In genomic region chr6:7004005-7004404, GRCm38 (mm10) we compare ENCODE assay signal across 9 mouse cellular contexts. TPM values are rescaled to one million over a fixed set of nuclear protein-coding genes. Genes with fewer than 3 reads are reported as not detected.
DNase-seq lines count a peak whose midpoint lies in the region; ATAC-seq and TF ChIP-seq lines count a peak whose summit lies in the region.
"Had no signal": no experiment of that assay in that cellular context is flagged by ENCODE, and none has a peak within 500 bp of the region (broad histone marks: within the 10 kb centered on the region; RNA-seq: fewer than 3 reads in every experiment).

No protein-coding gene starts in this region.

- peak; percentile 77 for TF ChIP-seq CTCF in midbrain, postnatal 0 days (IDR thresholded peaks at IDR 0.05)

- ATAC-seq in limb, embryonic 11.5 days (ENCODE audit: insufficient number of reproducible peaks, low FRiP score, low TSS enrichment, low read depth): 0 out of 2 replicates have a peak, but pooled peaks have one; percentile 51
- ATAC-seq in midbrain, postnatal 0 days (ENCODE audit: low FRiP score): peak; percentile 47; the same call in 1 of the 2 replicates

- 70% methylated on average over 2 of the region's 2 CpGs for WGBS in limb, embryonic 11.5 days
- 71% methylated on average over 2 of the region's 2 CpGs for WGBS in limb, embryonic 10.5 days
- 68% methylated on average over 2 of the region's 2 CpGs for WGBS in midbrain, postnatal 0 days

- H3K27ac ChIP-seq in limb, embryonic 11.5 days (replicated peaks; ENCODE audit: low read depth, low read length): no peak overlapping the region
- no peak overlapping the region for H3K27ac ChIP-seq in limb, embryonic 10.5 days
- H3K27ac ChIP-seq in midbrain, postnatal 0 days (ENCODE audit: low read depth, low read length): no peak overlapping the region

- peak; percentile 38 to 64 for DNase-seq in cerebellum, postnatal 10 days
- DNase-seq in cerebellum, adult 11 months: no peak
- peak; percentile 43 for DNase-seq in limb, embryonic 11.5 days (ENCODE audit: low spot score)
- no peak for DNase-seq in limb, embryonic 10.5 days (ENCODE audit: low spot score)
- peak; percentile 52 for DNase-seq in embryo, embryonic 10.5 days (ENCODE audit: low spot score)
- DNase-seq in midbrain, postnatal 0 days (ENCODE audit: low spot score): peak; percentile 63
- no peak for DNase-seq in thymus, adult 18-20 months
- no peak for DNase-seq in frontal cortex, postnatal 10 days (ENCODE audit: low spot score in 2 of 2)
- DNase-seq: heart, adult 11 months had no signal

- H3K9me3 ChIP-seq in limb, embryonic 11.5 days (ENCODE audit: control insufficient read depth, low read length): no peaks in the 10 kb centered on the region
- no peaks in the 10 kb centered on the region for H3K9me3 ChIP-seq in limb, embryonic 10.5 days (replicated peaks)
- H3K9me3 ChIP-seq in midbrain, postnatal 0 days (ENCODE audit: low read length): no peaks in the 10 kb centered on the region

- no peaks in the 10 kb centered on the region for H3K4me1 ChIP-seq in limb, embryonic 11.5 days (ENCODE audit: control insufficient read depth, insufficient read depth, low read length)
- no peaks in the 10 kb centered on the region for H3K4me1 ChIP-seq in limb, embryonic 10.5 days
- H3K4me1 ChIP-seq in midbrain, postnatal 0 days (ENCODE audit: insufficient read depth, low read length): no peaks in the 10 kb centered on the region

- no peaks in the 10 kb centered on the region for H3K36me3 ChIP-seq in limb, embryonic 11.5 days (ENCODE audit: control insufficient read depth, insufficient read depth, low read length)
- no peaks in the 10 kb centered on the region for H3K36me3 ChIP-seq in limb, embryonic 10.5 days
- no peaks in the 10 kb centered on the region for H3K36me3 ChIP-seq in midbrain, postnatal 0 days (ENCODE audit: insufficient read depth, low read length)

- H3K4me3 ChIP-seq in limb, embryonic 11.5 days (ENCODE audit: low read depth, low read length): no peak overlapping the region
- no peak overlapping the region for H3K4me3 ChIP-seq in limb, embryonic 10.5 days
- H3K4me3 ChIP-seq in midbrain, postnatal 0 days (ENCODE audit: low read depth, low read length): no peak overlapping the region

- H3K27me3 ChIP-seq in limb, embryonic 11.5 days (ENCODE audit: control insufficient read depth, insufficient read depth, low read length): no peaks in the 10 kb centered on the region
- H3K27me3 ChIP-seq in limb, embryonic 10.5 days (ENCODE audit: low read depth, poor library complexity, severe bottlenecking): no peaks in the 10 kb centered on the region
- no peaks in the 10 kb centered on the region for H3K27me3 ChIP-seq in midbrain, postnatal 0 days (ENCODE audit: insufficient read depth, low read length)

- no peak overlapping the region for H3K4me2 ChIP-seq in limb, embryonic 11.5 days (ENCODE audit: low read depth, severe bottlenecking)
- H3K4me2 ChIP-seq in midbrain, postnatal 0 days (ENCODE audit: low read depth, low read length, poor library complexity, severe bottlenecking): no peak overlapping the region

- H3K9ac ChIP-seq in limb, embryonic 11.5 days (ENCODE audit: low read length): no peak overlapping the region
- H3K9ac ChIP-seq in midbrain, postnatal 0 days (replicated peaks; ENCODE audit: low read length, poor library complexity, severe bottlenecking): no peak overlapping the region

RNA-seq across cellular contexts. Expression of gene Sdhaf3, which starts 48.2 kb away (rescaled TPM):
- 7.2 and 7.4 TPM in 2 replicates for polyA plus RNA-seq in limb, embryonic 11.5 days (2014; fragmentation: Nextera tagmentation; extraction: Ambion mirVana)
- polyA plus RNA-seq in limb, embryonic 10.5 days (2016; fragmentation: Nextera tagmentation; extraction: Ambion mirVana): 6.7 and 6.8 TPM in 2 replicates
- total RNA-seq in midbrain, postnatal 0 days (2014; rRNA removed): 4.4 and 5.5 TPM in 2 replicates
- 5.5 and 6.2 TPM in 2 replicates for polyA plus RNA-seq in midbrain, postnatal 0 days (2015; fragmentation: Nextera tagmentation; extraction: Ambion mirVana)

Comparison
In these comparisons a context has a peak if more than half of its experiments do, and no peak if none do; other contexts are left out.
1. DNase-seq: peak in cerebellum, postnatal 10 days (2 of 2), limb, embryonic 11.5 days (single experiment), embryo, embryonic 10.5 days (single experiment) and midbrain, postnatal 0 days (single experiment); none in cerebellum, adult 11 months (single experiment), limb, embryonic 10.5 days (single experiment), thymus, adult 18-20 months (0 of 2) and frontal cortex, postnatal 10 days (0 of 2).